Mouse (Mus musculus): ENCODE results near the gene Iqch. TPM values are rescaled to one million over a fixed set of nuclear protein-coding genes. Genes with fewer than 3 reads are reported as not detected.

Iqch gene
- polyA plus RNA-seq, 1 experiment from 2014 or later, result not detected

- Histone ChIP-seq H3K4me1 (ENCODE audit: insufficient read depth, low read length) (no peaks in the 10 kb centered on the region), H3K4me2 (replicated peaks; ENCODE audit: low read depth, low read length) (no peak overlapping the region), H3K9me3 (ENCODE audit: low read length) (no peaks in the 10 kb centered on the region), H3K27me3 (ENCODE audit: insufficient read depth, low read length) (no peaks in the 10 kb centered on the region), H3K36me3 (ENCODE audit: insufficient read depth, low read length) (no peaks in the 10 kb centered on the region), H3K27ac (ENCODE audit: low read length) (no peak overlapping the region), H3K4me3 (ENCODE audit: low read length) (no peak overlapping the region), H3K9ac (replicated peaks; ENCODE audit: low read length) (no peak overlapping the region)
- WGBS, result 81% methylated on average over 8 of the region's 8 CpGs
- ATAC-seq (ENCODE audit: low FRiP score, low TSS enrichment), result no peak
Measured at GRCm38 (mm10) chr9:63595652-63596051, 6.6 kb downstream of the Iqch start.

GRCm38 (mm10) chr9:63595032-63595431 lies 7.3 kb downstream of the Iqch start:
- no peak overlapping the region for H3K4me2 ChIP-seq (replicated peaks; ENCODE audit: low read depth, low read length)
- ATAC-seq (ENCODE audit: low FRiP score, low TSS enrichment), result no peak
- no peaks in the 10 kb centered on the region for H3K4me1 ChIP-seq (ENCODE audit: insufficient read depth, low read length)
- H3K27ac ChIP-seq (ENCODE audit: low read length), result no peak overlapping the region
- no peaks in the 10 kb centered on the region for H3K36me3 ChIP-seq (ENCODE audit: insufficient read depth, low read length)
- WGBS, result 100% methylated on average over 1 of the region's 1 CpGs
- H3K27me3 ChIP-seq (ENCODE audit: insufficient read depth, low read length), result no peaks in the 10 kb centered on the region
- no peak overlapping the region for H3K9ac ChIP-seq (replicated peaks; ENCODE audit: low read length)
- no peaks in the 10 kb centered on the region for H3K9me3 ChIP-seq (ENCODE audit: low read length)
- no peak overlapping the region for H3K4me3 ChIP-seq (ENCODE audit: low read length)

GRCm38 (mm10) chr9:63591661-63592256 lies 10.5 kb downstream of the Iqch start:
- H3K4me3 ChIP-seq (ENCODE audit: low read length), result no peak overlapping the region
- H3K36me3 ChIP-seq (ENCODE audit: insufficient read depth, low read length), result no peaks in the 10 kb centered on the region
- no peaks in the 10 kb centered on the region for H3K27me3 ChIP-seq (ENCODE audit: insufficient read depth, low read length)
- no peak overlapping the region for H3K4me2 ChIP-seq (replicated peaks; ENCODE audit: low read depth, low read length)
- no peak for ATAC-seq (ENCODE audit: low FRiP score, low TSS enrichment)
- H3K4me1 ChIP-seq (ENCODE audit: insufficient read depth, low read length), result no peaks in the 10 kb centered on the region
- H3K9ac ChIP-seq (replicated peaks; ENCODE audit: low read length), result no peak overlapping the region
- WGBS, result 91% methylated on average over 8 of the region's 8 CpGs
- H3K27ac ChIP-seq (ENCODE audit: low read length), result no peak overlapping the region
- H3K9me3 ChIP-seq (ENCODE audit: low read length), result no peaks in the 10 kb centered on the region

DNA sequence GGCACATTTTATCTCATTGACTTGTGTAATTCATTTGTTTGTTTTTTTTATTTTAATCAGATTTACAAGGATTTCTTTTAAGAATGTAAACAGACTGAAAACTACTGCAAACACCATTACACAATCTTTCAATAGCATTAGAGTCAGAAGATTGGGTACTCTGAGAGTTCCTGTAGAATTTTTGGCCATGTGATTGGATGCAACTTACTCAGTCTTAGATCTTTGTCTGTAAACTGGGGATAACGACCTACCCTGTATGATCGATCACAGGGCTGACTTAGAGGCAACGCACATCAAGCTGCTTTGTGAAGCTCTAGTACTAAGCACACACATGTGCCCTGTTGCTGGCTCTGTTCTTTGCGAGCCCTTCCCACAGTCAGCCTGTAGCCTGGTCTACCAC lies 11.7 kb downstream of the Iqch start:
- Histone ChIP-seq H3K4me3 (ENCODE audit: low read length) (no peak overlapping the region), H3K4me1 (ENCODE audit: insufficient read depth, low read length) (no peaks in the 10 kb centered on the region), H3K9ac (replicated peaks; ENCODE audit: low read length) (no peak overlapping the region), H3K36me3 (ENCODE audit: insufficient read depth, low read length) (no peaks in the 10 kb centered on the region), H3K4me2 (replicated peaks; ENCODE audit: low read depth, low read length) (no peak overlapping the region), H3K27ac (ENCODE audit: low read length) (no peak overlapping the region), H3K9me3 (ENCODE audit: low read length) (no peaks in the 10 kb centered on the region), H3K27me3 (ENCODE audit: insufficient read depth, low read length) (no peaks in the 10 kb centered on the region)
- WGBS, result 93% methylated on average over 4 of the region's 4 CpGs
- no peak for ATAC-seq (ENCODE audit: low FRiP score, low TSS enrichment)

- H3K4me1 ChIP-seq (ENCODE audit: insufficient read depth, low read length), result no peaks in the 10 kb centered on the region
- H3K4me2 ChIP-seq (replicated peaks; ENCODE audit: low read depth, low read length), result no peak overlapping the region
- no peak overlapping the region for H3K27ac ChIP-seq (ENCODE audit: low read length)
- H3K27me3 ChIP-seq (ENCODE audit: insufficient read depth, low read length), result no peaks in the 10 kb centered on the region
- WGBS, result 33% methylated on average over 6 of the region's 6 CpGs
- H3K36me3 ChIP-seq (ENCODE audit: insufficient read depth, low read length), result no peaks in the 10 kb centered on the region
- H3K9me3 ChIP-seq (ENCODE audit: low read length), result no peaks in the 10 kb centered on the region
- no peak for ATAC-seq (ENCODE audit: low FRiP score, low TSS enrichment)
- H3K4me3 ChIP-seq (ENCODE audit: low read length), result no peak overlapping the region
- H3K9ac ChIP-seq (replicated peaks; ENCODE audit: low read length), result no peak overlapping the region
Measured at GRCm38 (mm10) chr9:63589209-63589608, 13.1 kb downstream of the Iqch start.

DNA sequence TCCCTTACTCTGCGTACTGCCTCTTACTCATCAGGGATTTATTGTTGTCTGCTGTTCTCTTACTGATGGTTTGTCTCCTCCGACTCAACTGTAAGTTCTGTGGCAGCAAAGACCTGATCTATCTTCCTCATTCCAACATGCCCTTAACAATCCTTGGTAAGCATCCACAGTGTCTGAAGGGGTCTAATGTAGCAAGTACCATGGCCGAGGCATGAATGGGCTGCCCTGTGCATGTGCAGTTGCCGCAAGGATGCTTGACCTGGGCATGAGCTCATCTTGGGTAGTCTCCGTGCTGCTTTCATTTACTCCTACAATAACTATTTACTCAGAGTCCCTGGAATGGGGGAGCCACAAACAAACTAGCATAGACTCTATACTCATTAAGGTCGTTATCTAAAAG lies 17.0 kb downstream of the Iqch start:
- Histone ChIP-seq H3K27ac (ENCODE audit: low read length) (no peak overlapping the region), H3K4me2 (replicated peaks; ENCODE audit: low read depth, low read length) (no peak overlapping the region), H3K36me3 (ENCODE audit: insufficient read depth, low read length) (no peaks in the 10 kb centered on the region), H3K27me3 (ENCODE audit: insufficient read depth, low read length) (no peaks in the 10 kb centered on the region), H3K4me3 (ENCODE audit: low read length) (no peak overlapping the region), H3K9ac (replicated peaks; ENCODE audit: low read length) (no peak overlapping the region), H3K4me1 (ENCODE audit: insufficient read depth, low read length) (no peaks in the 10 kb centered on the region), H3K9me3 (ENCODE audit: low read length) (no peaks in the 10 kb centered on the region)
- WGBS, result 91% methylated on average over 6 of the region's 6 CpGs
- no peak for ATAC-seq (ENCODE audit: low FRiP score, low TSS enrichment)

DNA sequence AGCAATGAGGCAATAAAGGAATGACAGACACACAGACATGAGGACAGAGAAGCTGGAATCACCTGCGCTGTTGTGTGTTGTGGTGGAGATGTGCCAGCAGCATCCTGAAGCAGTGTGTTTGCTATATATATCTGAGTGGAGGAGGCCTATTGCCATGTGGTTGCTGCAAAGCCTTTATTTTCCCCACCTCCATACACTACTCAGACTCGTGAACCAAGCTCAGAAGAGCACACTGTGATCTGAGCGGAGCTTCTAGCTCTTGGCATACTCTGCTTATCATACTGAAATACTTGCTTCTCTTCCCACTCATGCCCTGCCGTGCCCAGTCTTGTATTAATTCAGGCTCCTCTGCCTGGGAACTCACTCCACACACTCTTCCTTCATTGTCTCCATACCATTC lies 20.5 kb downstream of the Iqch start:
- no peak overlapping the region for H3K4me2 ChIP-seq (replicated peaks; ENCODE audit: low read depth, low read length)
- H3K9ac ChIP-seq (replicated peaks; ENCODE audit: low read length), result no peak overlapping the region
- H3K4me3 ChIP-seq (ENCODE audit: low read length), result no peak overlapping the region
- H3K27ac ChIP-seq (ENCODE audit: low read length), result no peak overlapping the region
- WGBS, result 79% methylated on average over 4 of the region's 4 CpGs
- H3K36me3 ChIP-seq (ENCODE audit: insufficient read depth, low read length), result no peaks in the 10 kb centered on the region
- no peak for ATAC-seq (ENCODE audit: low FRiP score, low TSS enrichment)
- no peaks in the 10 kb centered on the region for H3K27me3 ChIP-seq (ENCODE audit: insufficient read depth, low read length)
- no peaks in the 10 kb centered on the region for H3K9me3 ChIP-seq (ENCODE audit: low read length)
- no peaks in the 10 kb centered on the region for H3K4me1 ChIP-seq (ENCODE audit: insufficient read depth, low read length)

DNA sequence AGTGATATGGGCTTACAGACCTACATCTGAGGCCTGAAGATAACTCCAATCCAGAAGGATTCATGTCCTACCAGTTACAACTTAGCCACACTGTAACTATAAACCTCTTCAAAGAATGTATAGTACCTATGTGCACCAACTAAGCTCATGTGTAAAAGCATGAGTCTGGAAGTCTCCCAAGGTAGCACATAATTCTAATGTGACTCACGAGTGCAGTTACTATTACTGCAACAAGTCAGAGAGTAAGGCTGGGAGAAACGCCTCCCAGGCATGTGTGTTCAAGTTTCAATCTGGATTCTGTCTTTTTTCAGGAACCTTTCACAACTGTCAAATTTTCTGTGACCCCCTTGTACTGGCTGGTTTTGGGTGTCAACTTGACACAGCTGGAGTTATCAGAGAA lies 22.2 kb downstream of the Iqch start:
- Histone ChIP-seq H3K9me3 (ENCODE audit: low read length) (no peaks in the 10 kb centered on the region), H3K36me3 (ENCODE audit: insufficient read depth, low read length) (no peaks in the 10 kb centered on the region), H3K4me1 (ENCODE audit: insufficient read depth, low read length) (no peaks in the 10 kb centered on the region), H3K27me3 (ENCODE audit: insufficient read depth, low read length) (no peaks in the 10 kb centered on the region), H3K9ac (replicated peaks; ENCODE audit: low read length) (no peak overlapping the region), H3K4me3 (ENCODE audit: low read length) (no peak overlapping the region), H3K4me2 (replicated peaks; ENCODE audit: low read depth, low read length) (no peak overlapping the region), H3K27ac (ENCODE audit: low read length) (no peak overlapping the region)
- 85% methylated on average over 2 of the region's 2 CpGs for WGBS
- no peak for ATAC-seq (ENCODE audit: low FRiP score, low TSS enrichment)

DNA sequence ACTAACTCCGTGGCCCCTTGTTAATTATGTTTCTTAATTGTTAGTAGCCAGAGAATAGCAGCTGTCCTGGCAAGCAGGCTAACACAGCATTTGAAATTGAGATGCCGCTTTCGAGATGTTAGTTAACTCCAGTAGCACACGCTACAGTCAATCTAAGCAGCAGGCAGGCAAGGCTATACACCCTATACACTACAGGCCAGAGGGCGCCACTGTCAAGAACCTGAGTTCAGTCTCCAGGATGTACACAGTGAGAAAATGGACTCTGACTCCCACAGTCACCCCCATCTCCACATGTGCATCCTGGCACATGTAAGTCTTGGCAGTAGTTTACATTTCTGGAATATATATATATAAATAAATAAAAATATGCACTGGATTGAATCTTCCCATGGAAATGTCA lies 22.6 kb downstream of the Iqch start:
- no peak for ATAC-seq (ENCODE audit: low FRiP score, low TSS enrichment)
- Histone ChIP-seq H3K4me3 (ENCODE audit: low read length) (no peak overlapping the region), H3K27ac (ENCODE audit: low read length) (no peak overlapping the region), H3K4me1 (ENCODE audit: insufficient read depth, low read length) (no peaks in the 10 kb centered on the region), H3K9me3 (ENCODE audit: low read length) (no peaks in the 10 kb centered on the region), H3K4me2 (replicated peaks; ENCODE audit: low read depth, low read length) (no peak overlapping the region), H3K27me3 (ENCODE audit: insufficient read depth, low read length) (no peaks in the 10 kb centered on the region), H3K9ac (replicated peaks; ENCODE audit: low read length) (no peak overlapping the region), H3K36me3 (ENCODE audit: insufficient read depth, low read length) (no peaks in the 10 kb centered on the region)
- WGBS, result 85% methylated on average over 5 of the region's 5 CpGs

DNA sequence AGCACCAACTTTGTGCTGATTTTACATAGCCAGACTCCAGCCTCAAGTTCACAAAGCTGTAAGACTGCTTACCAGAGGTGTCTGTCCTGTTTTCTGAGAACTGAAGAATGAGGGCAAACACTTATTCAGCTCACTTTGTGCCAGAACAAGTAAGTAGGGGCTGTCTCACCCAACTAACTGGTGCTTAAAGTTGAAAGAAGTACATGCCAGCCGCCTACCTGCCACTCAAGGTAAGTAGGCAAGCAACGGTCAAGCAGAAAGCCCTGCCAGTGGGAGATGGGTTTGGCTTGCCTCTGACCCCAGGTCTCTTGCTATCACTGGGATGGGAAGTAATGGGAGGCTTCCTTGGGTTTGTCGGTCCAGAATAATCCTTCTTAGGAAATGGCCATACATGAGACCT lies 24.8 kb downstream of the Iqch start:
- Histone ChIP-seq H3K9ac (replicated peaks; ENCODE audit: low read length) (no peak overlapping the region), H3K4me3 (ENCODE audit: low read length) (no peak overlapping the region), H3K4me2 (replicated peaks; ENCODE audit: low read depth, low read length) (no peak overlapping the region), H3K4me1 (ENCODE audit: insufficient read depth, low read length) (no peaks in the 10 kb centered on the region), H3K27ac (ENCODE audit: low read length) (no peak overlapping the region), H3K27me3 (ENCODE audit: insufficient read depth, low read length) (no peaks in the 10 kb centered on the region), H3K9me3 (ENCODE audit: low read length) (no peaks in the 10 kb centered on the region), H3K36me3 (ENCODE audit: insufficient read depth, low read length) (no peaks in the 10 kb centered on the region)
- ATAC-seq (ENCODE audit: low FRiP score, low TSS enrichment), result no peak
- WGBS, result 91% methylated on average over 3 of the region's 3 CpGs

Data from kidney, embryonic 16.5 days (tissue).